Mouse (Mus musculus): ENCODE measurements around the gene Grm8.

- TF ChIP-seq POLR2A (IDR thresholded peaks at IDR 0.05; ENCODE audit: low read depth, low read length): no peak
- TF ChIP-seq CTCF (IDR thresholded peaks at IDR 0.05; ENCODE audit: extremely low read depth, insufficient read depth, insufficient read length, insufficient replicate concordance): no peak
Observed at GRCm38 (mm10) chr6:27753290-27753829, 381.6 kb downstream of the Grm8 start.

All from spleen, adult 2 months (tissue).